Mouse (Mus musculus): ENCODE data around the gene Coa3.
A peak's percentile ranks its signal among the peaks of the same experiment; 100 is the strongest.

The Coa3 gene

DNA sequence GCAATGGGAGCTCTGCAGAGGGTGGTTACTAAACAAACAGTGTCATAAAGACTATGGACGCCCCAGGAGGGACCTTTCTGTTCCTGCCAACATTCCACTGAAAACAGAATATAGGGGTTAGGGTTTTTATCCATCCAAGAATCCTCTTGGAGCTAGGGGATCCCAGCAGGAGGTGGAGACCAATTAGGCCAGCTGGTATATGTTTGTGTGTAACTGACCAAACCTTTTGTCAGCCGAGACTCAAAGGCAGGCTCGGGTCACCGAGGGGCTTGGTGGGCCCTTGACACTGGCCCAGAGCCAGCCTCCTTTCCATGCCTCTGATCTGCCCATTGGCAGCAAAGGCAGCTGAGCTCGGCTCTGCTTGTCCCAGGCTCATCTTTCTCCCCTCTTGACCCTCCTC lies 4.0 kb upstream of the Coa3 start:
- DNase-seq (ENCODE audit: low read depth, low spot score): no peak

DNA sequence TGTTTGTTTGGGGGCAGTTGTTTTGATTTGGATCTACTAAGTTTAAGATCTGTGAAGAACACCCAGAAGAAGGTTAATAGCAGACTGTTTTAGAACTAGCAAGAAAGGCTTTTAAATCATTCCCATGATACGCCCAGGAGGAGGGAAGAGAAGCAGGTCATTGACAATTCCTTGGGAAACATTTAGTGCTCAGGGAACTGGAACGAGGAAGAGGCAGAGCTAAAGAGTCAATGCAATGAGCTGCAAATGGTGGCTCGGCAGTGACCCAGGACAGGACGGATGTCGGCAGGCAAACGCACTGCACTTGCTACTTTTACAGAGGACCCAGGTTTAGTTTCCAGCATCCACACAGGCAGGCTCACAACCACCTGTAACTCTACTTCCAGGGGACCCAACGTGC lies 1.9 kb upstream of the Coa3 start:
- DNase-seq (ENCODE audit: low read depth, low spot score): no peak

DNA sequence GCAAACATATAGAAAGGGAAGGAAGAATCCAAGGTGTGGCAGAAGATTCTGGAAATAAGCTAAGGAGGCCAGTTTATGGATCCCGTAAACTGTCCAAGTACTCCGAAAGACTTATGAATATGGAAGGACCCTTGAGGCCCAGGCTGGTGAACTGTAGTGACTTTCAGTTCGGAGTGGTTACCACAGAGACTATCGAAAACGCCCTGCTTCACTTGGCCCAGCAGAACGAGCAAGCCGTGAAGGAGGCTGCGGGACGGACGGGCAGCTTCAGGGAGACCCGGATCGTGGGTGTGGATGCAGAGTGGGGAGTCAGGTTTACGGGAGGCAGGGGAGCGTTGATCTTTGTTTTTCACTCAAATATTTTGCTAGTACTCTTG lies 267 bp upstream of the Coa3 start:
- no peak for DNase-seq (ENCODE audit: low read depth, low spot score)

DNA sequence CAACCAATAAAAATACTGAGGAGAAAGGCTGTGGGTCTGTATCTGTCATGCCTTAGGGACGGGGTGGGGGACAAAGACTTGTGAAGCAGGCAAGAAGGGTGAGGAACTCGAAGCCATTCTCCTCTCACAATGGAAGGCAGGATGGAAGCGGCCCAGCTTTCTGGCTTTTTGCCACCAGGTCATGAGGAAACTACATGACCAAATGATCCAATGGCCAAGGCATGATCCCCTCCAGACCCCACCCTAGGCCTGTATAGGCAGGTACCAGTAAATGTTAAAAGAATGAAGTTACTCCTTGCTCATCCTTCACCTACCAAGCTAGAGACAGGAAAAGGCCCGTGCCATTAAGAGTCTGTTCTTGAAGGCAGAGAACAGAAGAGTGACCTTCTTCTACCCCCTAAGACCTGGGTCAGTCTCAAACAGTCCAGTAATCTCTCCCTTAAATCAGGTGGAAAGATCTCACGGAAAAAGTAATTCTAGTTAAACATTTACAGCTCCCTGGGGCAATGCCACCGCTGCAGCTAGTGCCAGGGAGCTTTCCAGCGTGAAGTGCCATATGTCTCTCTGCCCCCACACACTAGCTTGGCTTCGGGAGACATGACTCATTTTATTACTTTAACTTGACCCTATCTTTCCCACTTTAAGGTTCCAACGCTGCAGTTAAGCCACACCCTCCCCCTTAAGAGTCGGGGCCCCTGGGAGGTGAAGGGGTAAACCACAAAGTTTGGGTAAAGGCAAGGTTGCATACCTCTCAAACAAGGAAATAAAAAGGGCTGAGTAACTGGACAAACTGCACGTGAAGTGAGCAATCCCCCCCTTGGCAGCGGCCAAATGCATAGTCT lies 1.3 kb downstream of the Coa3 start:
- no peak for DNase-seq (ENCODE audit: low read depth, low spot score)

DNA sequence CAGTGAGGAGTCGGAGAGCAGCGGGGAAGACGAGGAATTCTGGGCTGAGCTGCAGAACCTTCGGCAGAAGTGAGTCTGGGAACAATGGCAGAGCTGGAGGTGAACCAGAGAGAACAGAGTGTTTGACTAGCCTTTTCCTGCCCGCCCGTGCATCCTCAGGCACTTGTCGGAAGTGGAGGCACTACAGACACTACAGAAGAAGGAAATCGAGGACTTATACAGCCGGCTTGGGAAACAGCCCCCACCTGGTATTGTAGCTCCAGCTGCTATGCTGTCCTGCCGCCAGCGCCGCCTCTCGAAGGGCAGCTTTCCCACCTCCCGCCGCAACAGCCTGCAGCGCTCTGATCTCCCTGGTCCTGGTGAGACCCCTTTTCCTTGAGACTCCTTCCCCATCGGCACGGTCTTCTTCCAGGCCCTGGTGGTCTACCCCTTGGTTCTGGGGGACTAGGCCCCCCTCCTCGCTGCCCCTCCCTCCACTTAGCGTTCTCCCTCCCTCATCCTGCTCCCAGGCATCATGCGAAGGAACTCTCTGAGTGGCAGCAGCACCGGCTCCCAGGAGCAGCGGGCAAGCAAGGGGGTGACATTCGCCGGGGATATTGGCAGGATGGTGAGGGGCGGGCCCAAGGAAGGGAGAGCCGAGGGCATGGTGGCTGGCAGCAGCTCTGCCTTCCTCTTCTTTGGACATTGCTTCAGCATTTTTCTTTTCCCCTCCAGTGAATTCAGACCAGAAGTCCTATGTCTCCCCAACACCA lies 2.4 kb downstream of the Coa3 start:
- no peak for DNase-seq (ENCODE audit: low read depth, low spot score)

DNA sequence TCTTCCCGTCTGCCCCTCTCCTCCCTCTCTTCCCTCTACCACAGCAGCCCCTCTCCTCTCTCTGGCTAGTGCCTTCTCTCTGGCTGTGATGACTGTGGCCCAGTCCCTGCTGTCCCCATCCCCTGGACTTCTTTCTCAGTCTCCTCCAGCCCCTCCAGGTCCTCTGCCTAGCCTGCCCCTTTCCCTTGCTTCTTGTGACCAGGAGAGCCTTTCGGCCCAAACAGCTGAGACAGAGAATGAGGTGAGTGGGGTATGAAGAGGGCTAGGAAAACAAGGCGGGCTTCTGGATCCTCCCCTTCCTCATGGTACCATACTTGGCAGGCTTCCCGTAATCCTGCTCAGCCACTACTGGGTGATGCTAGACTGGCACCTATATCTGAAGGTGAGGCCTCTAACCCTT lies 3.6 kb downstream of the Coa3 start:
- DNase-seq (ENCODE audit: low read depth, low spot score): no peak

DNA sequence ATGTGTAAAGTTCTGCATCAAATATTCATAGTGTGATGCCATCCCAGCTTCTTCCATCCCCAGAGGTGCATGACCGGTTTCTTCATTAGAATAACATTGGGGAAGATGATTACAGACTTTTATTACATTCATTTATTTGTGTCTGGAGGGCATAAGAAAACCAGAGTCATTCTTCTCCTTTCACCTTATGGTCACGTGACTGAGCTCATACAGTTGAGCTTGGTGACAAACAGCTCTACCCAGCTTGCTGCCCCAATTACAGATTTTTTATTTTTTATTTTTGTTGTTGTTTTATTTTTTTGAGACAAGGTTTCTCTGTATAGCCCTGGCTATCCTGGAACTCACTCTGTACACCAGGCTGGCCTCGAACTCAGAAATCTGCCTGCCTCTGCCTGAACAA lies 6.5 kb downstream of the Coa3 start:
- DNase-seq (ENCODE audit: low read depth, low spot score): no peak

DNA sequence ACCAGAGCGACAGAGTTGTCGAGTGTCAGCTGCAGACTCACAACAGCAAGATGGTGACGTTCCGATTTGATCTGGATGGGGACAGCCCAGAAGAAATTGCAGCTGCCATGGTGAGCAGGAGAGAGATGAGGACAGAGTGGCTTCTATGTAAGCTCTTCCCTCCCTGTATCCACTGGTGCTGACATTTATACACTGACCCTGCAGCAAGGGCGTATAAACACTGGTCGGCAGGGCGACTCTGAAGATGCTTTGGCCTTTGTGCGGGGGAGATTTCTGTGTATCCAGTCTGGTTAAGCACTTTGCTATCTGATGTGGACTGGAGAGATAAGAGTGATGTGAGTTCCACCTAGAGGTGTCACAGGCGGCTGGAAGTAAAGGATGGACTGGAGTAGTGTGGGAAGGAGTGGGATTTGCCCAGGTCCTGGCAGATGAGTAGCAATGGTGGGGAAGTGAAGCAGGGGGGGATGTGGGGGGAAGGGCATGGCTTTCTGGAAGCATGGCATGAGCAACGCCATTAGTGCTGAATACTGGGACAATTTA lies 9.3 kb downstream of the Coa3 start:
- no peak for DNase-seq (ENCODE audit: low read depth, low spot score)

DNA sequence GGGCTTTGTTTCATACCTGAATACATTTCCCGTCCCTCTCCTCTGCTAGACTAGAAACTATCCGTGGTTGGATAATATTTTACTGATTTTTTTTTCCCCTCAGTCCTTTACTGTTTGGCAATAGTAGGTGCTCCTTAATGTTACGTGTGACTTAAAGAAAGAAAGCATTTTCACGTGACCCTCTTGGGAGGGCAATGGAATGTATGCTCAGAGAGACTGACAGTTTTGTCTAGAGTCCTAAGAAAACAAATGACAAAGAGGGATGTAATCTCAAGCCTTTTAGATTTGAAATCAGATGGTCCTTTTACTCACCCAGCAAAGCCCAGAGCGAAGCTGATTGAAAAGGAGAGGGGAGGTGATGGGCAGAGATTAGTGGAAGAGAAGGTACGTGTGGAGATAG lies 13.0 kb downstream of the Coa3 start:
- no peak for DNase-seq (ENCODE audit: low read depth, low spot score)

DNA sequence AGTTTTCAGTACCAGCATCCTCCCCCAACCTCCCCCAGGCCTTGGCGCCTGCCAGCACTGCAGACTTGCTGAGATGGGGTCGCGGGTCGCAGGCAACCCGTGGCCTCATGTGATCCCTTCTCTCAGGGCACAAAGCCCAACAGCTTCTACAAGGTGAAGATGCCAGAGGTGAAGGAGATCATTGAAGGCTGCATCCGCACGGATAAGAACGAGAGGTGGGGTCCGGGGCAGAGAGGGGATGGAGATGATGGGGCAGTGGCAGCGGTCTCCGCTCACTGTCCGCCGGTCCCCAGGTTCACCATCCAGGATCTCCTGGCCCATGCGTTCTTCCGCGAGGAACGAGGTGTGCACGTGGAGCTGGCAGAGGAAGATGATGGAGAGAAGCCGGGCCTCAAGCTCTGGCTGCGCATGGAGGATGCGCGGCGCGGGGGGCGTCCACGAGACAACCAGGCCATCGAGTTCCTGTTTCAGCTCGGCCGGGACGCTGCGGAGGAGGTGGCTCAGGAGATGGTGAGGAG lies 13.9 kb downstream of the Coa3 start:
- DNase-seq (ENCODE audit: low read depth, low spot score): no peak

DNA sequence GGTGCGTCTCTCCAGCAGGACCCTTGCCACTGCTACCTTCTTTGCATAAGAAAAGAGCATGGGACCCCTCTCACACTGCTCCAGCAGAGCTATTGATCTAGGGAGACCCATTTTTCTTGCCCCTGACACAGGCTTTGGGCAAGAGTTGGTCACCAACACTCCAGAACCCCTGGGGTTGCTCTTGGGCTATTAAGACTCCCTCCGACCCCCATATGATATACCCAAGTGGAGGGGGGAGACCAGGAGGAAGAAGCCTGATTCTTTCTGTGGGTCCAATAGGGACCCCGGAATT lies 15.0 kb downstream of the Coa3 start:
- DNase-seq (ENCODE audit: low read depth, low spot score): no peak

DNA sequence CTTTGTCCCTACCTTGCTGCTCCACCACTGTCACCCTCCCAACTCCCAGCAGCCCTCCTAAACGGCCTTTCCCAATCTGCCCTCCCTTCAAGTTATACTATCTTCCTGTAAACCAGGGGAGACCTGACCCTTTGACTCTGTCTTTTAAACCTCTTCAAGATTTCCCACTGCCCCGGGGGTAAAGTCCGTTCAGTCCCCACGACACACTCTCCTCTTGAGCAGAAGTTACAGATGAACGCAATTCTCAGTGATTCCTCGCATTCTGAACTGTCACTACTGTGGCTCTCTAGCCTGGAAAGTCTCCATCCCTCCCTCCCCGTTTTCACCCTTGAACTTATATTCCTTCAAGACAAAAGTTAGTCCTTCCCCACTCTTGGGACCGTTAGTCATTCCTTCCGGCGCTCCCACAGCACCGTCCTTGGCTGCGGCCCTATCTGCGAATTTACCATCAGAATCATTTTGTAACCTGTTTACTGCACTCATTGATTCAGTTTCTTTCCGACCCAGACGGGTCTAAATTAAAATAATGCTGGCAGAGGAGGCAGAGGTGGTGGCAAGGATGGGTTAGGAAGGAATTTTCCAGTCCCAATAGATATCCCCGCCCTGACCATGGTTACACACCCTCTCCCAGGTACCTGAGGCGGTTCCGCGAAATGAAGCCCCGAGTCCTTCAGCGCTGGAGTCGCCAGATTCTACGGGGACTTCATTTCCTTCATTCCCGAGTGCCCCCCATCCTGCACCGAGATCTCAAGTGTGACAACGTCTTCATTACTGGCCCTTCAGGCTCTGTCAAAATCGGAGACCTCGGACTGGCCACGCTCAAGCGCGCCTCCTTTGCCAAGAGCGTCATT lies 15.6 kb downstream of the Coa3 start:
- no peak for DNase-seq (ENCODE audit: low read depth, low spot score)

DNA sequence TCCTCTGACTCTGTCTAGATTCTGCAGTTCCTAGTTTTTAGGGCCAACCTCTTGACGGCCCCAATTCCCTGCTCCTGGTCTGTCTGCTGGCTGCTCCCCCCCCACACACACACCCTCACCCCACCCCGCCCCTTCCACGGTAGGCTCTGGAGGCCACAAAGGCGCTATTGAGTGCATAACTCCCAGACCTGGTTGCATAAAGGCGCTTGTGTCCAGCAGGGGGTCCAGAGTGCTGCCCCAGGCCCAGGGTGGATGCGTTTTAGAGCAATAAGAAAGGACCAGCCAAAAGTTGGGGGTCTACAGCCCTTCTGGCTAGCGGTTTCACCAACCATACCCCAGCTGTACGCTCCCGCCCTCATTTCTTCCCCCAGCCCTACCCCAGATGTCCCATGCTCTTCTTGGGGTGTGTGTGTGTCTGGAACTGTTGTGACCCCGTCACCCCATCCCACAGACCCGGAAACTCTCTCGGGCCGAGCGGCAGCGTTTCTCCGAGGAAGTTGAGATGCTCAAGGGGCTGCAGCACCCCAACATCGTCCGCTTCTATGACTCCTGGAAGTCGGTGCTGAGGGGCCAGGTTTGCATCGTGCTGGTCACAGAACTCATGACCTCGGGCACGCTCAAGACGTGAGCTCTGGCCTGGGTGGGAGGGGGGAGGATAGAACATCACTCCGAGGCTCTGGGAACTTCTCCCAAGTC lies 16.5 kb downstream of the Coa3 start:
- DNase-seq (ENCODE audit: low read depth, low spot score): peak; percentile 17

DNA sequence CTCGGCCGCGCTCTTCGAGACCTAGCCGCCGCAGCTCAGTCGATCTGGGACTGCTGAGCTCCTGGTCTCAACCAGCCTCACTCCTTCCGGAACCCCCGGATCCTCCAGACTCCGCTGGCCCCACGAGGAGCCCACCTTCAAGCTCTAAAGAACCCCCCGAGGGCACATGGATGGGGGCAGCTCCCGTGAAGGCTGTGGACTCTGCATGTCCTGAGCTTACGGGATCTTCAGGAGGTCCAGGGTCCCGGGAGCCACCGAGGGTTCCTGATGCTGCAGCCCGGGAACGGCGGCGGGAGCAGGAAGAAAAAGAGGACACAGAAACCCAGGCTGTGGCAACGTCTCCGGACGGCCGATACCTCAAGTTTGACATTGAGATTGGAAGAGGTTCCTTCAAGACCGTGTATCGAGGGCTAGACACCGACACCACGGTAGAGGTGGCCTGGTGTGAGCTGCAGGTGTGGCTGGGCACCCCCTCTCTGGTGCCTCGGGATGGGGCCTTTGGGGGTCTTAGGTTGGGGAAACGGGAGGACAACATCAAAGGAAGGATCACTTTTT lies 18.0 kb downstream of the Coa3 start:
- no peak for DNase-seq (ENCODE audit: low read depth, low spot score)

DNA sequence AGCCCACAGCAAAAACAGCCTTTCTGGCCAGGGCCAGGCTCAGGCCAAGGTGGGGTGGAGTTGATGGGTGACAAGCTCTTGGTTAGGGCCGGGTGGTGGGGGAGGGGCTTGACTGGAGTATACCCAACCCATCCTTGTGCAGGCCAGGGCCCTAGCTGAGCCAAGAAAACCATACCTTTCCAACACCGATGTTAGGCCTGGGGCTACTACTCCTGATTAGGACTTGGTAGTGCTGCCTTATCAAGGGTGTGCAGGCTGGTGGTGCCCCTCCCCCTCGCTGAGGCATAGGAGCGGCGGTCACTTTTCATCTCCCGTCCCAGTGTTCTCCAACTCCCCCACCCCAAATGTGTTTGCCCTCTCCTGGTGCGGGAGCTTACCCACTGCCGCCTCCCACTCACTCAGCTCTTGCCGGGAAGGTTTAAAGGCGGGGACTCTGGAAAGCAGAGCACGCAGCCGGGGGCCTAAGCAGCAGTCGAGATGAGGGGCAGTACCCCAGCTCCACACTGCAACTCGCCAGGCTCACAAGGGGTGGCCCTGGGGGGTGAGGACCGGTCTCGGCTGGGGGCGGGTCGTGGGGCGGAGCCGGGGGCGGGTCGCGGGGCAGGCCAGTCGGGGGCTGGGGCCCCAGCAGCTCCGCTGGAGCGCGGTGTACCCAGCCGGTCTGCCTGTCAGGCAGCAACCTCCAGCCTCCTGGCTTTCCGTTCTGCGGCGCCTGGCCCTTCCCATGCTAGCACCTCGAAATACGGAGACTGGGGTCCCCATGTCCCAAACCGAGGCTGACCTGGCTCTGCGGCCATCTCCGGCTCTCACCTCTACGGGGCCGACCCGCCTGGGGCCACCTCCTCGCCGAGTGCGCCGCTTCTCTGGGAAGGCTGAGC lies 18.7 kb downstream of the Coa3 start, which contains the start of gene Wnk4:
Gene Wnk4, plus strand, starts transcription at position 620 of the 878 bp plus-strand sequence.
- DNase-seq (ENCODE audit: low read depth, low spot score): peak; percentile 53

DNA sequence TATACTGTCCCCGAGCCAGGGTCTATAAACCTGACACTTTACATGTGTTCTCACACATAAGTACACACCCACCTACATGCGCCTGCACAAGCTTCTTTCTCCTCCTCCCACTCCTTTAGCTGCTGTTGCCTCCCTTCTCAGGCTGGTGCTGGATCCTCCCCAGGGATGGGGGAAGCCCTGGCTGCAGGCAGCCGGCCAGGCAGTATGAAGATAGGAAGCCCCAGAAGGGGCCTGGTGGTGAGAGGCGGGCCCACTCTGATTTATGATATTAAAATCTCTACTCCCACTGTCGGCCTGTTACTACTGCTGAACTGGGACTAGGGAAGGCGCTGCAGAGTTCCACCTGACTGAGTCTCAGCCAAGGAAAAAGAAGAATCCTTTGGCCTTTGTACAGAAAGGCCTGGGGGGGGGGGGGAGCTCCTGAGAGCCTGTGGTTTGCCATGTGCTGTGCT lies 19.6 kb downstream of the Coa3 start:
- DNase-seq (ENCODE audit: low read depth, low spot score): no peak

DNA sequence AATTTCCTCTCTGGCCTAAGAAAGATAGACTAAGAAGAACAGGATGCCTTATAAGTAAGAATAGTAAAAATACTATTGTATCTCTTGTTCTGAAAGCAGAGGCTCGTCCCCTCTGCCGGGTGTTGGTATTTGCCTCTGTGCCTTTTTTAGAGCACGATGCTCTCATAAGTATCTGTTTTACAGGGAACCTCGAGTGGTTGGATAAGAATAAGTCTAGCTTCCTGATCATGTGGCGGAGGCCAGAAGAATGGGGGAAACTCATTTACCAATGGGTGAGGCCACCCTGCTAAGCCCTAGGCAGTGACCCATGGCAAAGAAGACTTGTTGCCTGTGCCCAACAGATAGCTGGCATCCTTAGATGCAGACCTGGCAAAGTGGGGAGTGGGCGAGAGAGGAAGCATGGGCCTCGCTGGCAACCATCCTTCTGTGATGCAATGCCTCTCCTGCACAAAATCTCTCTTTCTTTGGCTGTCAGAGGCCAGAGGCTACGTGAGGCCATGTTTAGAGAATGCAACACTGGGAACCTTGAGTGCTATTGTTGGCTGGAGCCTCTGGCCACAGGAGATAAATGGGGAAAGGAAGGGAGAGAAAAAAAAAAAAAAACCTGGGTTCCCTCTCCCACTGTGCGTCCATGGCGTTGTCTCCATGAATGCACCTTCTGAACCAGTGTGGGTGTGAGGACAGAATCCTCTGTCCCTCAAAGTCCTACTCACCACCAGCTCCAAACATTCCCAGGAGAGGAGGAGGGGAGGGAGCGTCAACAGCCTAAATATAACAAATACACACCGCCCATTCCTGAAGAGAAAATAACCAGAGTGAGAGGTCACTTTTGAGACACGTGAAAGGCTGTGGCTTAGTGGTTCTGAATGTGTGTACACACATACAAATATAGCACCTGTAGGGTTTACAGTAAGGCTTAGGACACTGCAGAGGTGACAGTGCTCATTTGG lies 22.8 kb downstream of the Coa3 start:
- DNase-seq (ENCODE audit: low read depth, low spot score): no peak

DNA sequence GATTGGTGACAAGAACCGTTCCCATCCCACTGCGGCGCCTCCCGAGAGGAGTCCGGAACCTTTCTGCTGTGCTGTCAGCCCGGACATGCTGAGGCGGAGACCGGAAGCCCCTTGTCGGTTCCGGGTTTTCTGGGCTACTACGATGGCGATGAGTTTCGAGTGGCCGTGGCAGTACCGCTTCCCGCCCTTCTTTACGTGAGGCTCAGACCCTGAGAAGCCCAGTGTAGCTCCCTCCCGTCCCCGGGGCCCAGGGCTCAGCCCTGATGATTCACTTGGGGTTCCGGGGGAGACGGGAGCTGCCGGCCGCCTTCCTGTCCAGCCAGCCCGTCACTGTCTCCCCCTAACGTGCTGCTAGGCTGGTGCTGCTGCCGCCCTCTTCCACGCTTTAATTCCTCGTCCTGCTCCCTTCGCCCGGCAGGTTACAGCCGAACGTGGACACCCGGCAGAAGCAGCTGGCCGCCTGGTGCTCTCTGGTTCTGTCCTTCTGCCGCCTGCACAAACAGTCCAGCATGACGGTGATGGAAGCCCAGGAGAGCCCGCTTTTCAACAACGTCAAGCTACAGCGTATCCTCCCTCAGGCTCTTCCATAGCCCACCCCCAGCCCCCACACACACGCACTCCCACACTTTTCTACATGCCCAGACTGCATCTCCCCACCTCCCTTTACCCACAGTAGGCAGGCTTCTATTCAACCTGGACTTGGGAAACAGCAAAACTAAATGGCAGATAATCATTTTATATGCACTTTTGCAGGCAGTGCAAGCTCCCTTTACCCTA lies 25.1 kb downstream of the Coa3 start, which contains the start of gene Vps25:
Gene Vps25, plus strand, starts transcription at position 95 of the 777 bp plus-strand sequence.
- DNase-seq (ENCODE audit: low read depth, low spot score): peak; percentile 89
